Mouse (Mus musculus): ENCODE results near the gene Phldb2. TPM values are rescaled to one million over a fixed set of nuclear protein-coding genes. Genes with fewer than 3 reads are reported as not detected.

The Phldb2 gene
- total and polyA plus RNA-seq, 3 experiments, result 0.04 TPM; not detected in 2

DNA sequence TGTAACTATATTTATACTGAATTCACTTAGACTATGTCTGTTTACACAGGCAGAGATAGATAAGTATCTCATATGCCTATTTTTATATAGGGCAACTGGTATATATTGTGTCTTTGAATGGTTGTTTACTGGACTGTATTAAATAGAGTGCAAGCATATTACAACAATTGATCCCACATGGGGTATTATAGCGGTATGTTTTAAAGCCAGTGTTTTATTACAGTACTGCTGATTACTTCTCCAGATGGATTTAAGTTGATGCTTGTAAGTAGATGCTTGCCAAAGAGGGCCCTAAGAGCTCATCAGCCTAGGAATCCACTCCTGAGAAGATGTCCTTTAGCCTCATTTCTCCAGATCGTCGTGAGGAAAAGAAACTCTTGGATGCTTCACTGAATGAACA lies 84.4 kb downstream of the Phldb2 start:
- in situ Hi-C loops (cut with MboI; ENCODE audit: low pct_ligation_motif_present, low pct_unique_long_range_greater_than_20kb, low sequenced_read_pairs), result no loop called here
- dilution Hi-C loops (cut with MboI; ENCODE audit: extremely low pct_ligation_motif_present, extremely low pct_unique_long_range_greater_than_20kb, low sequenced_read_pairs), result no loop called here
- no peak for TF ChIP-seq USF1 (IDR thresholded peaks at IDR 0.05; ENCODE audit: low read depth, low read length)
- TF ChIP-seq ZMIZ1 (IDR thresholded peaks at IDR 0.05; ENCODE audit: low read depth, low read length), result no peak
- no peak for TF ChIP-seq E2F4 (IDR thresholded peaks at IDR 0.05; ENCODE audit: insufficient replicate concordance, low read depth, low read length)
- TF ChIP-seq NELFE (IDR thresholded peaks at IDR 0.05; ENCODE audit: low read depth, low read length), result no peak
- no peak for TF ChIP-seq USF2 (conservative IDR thresholded peaks at IDR 0.05; ENCODE audit: low read depth, low read length)
- no peak for TF ChIP-seq CHD1 (IDR thresholded peaks at IDR 0.05; ENCODE audit: low read depth, low read length)
- no peak for TF ChIP-seq MAX (IDR thresholded peaks at IDR 0.05; ENCODE audit: low read length)
- TF ChIP-seq NRF1 (IDR thresholded peaks at IDR 0.05; ENCODE audit: low read depth, low read length), result no peak
- TF ChIP-seq UBTF (IDR thresholded peaks at IDR 0.05; ENCODE audit: low read depth, low read length), result no peak
- no peak for TF ChIP-seq SMC3 (IDR thresholded peaks at IDR 0.05; ENCODE audit: low read depth, low read length)
- TF ChIP-seq ZNF384 (IDR thresholded peaks at IDR 0.05; ENCODE audit: low read depth, low read length), result no peak
- no peak for TF ChIP-seq POLR2A (IDR thresholded peaks at IDR 0.05; ENCODE audit: low read depth, low read length)

DNA sequence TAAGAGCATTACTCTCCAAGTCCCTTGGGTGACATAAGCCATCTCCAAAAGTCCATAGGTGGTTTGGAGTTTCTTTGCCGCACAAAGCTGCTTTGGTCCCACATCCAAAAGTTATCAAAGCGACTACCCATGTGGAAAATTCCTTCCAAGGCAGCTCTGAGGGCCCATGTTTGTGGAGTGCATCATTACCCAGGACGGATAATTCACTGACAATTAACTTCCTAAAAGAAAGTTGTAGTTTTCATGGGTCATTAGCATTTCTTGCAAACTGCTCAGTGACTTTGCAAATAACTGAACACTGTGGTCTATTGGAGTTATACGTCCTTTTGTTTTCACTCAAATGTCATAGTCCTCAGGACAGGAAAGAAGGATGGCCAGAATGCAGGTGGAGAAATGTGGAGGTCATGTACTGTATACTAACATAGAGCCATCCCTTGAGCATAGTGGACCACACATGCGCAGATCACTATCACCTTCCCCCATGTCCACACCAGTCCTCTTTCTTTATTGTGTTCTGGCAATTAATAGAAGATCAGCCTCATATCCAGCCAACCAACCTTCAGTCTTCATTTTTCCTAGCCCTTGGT lies 96.0 kb downstream of the Phldb2 start:
- H3K9ac ChIP-seq (ENCODE audit: insufficient read depth, low read depth), result no peak overlapping the region
- H3K4me1 ChIP-seq (ENCODE audit: control insufficient read depth in 1 of 2, insufficient read depth in 2 of 2), result no peaks in the 10 kb centered on the region
- H3K4me3 ChIP-seq (replicated peaks in 1 of 3; ENCODE audit: low read depth in 2 of 3, low read length in 2 of 3, poor library complexity in 1 of 3), result no peak overlapping the region
- in situ Hi-C loops (cut with MboI; ENCODE audit: low pct_ligation_motif_present, low pct_unique_long_range_greater_than_20kb, low sequenced_read_pairs), result no loop called here
- TF ChIP-seq NRF1 (IDR thresholded peaks at IDR 0.05; ENCODE audit: low read depth, low read length), result no peak
- TF ChIP-seq BHLHE40 (IDR thresholded peaks at IDR 0.05; ENCODE audit: low read depth, low read length), result no peak
- no peak for TF ChIP-seq TBP (conservative IDR thresholded peaks at IDR 0.05; ENCODE audit: low read depth, low read length)
- TF ChIP-seq MYC (IDR thresholded peaks at IDR 0.05; ENCODE audit: low read depth, low read length), result no peak
- no peak for TF ChIP-seq GABPA (IDR thresholded peaks at IDR 0.05; ENCODE audit: insufficient replicate concordance, low read depth, low read length)
- no peak for TF ChIP-seq MAZ (IDR thresholded peaks at IDR 0.05; ENCODE audit: low read depth, low read length)
- no peak for TF ChIP-seq ZKSCAN1 (IDR thresholded peaks at IDR 0.05; ENCODE audit: borderline replicate concordance, low read depth, low read length)
- no peak for TF ChIP-seq KAT2A (IDR thresholded peaks at IDR 0.05; ENCODE audit: insufficient replicate concordance, low read length)
- no peak for TF ChIP-seq PAX5 (IDR thresholded peaks at IDR 0.05; ENCODE audit: low read length)
- TF ChIP-seq TCF12 (IDR thresholded peaks at IDR 0.05; ENCODE audit: low read depth, low read length), result no peak
- no peak for TF ChIP-seq ETS1 (conservative IDR thresholded peaks at IDR 0.05; ENCODE audit: low read depth, low read length)
- TF ChIP-seq SIN3A (IDR thresholded peaks at IDR 0.05; ENCODE audit: low read length), result no peak
- no peak for TF ChIP-seq MXI1 (IDR thresholded peaks at IDR 0.05; ENCODE audit: low read depth, low read length)
- TF ChIP-seq ELF1 (IDR thresholded peaks at IDR 0.05; ENCODE audit: low read depth, low read length), result no peak
- no peak for TF ChIP-seq EP300 (IDR thresholded peaks at IDR 0.05; ENCODE audit: low read length)
- TF ChIP-seq RCOR1 (conservative IDR thresholded peaks at IDR 0.05; ENCODE audit: low read depth, low read length), result no peak
- TF ChIP-seq JUND (conservative IDR thresholded peaks at IDR 0.05; ENCODE audit: low read depth, low read length), result no peak
- TF ChIP-seq UBTF (IDR thresholded peaks at IDR 0.05; ENCODE audit: low read depth, low read length), result no peak
- TF ChIP-seq ZC3H11A (IDR thresholded peaks at IDR 0.05; ENCODE audit: low read depth, low read length), result no peak
- no peak for TF ChIP-seq SMC3 (IDR thresholded peaks at IDR 0.05; ENCODE audit: low read depth, low read length)
- no peak overlapping the region for H3K4me2 ChIP-seq (ENCODE audit: insufficient read depth, low read depth, poor library complexity, severe bottlenecking)
- no peak overlapping the region for H3K27ac ChIP-seq (ENCODE audit: insufficient read depth, low read depth)
- H3K36me3 ChIP-seq (replicated peaks in 1 of 2; ENCODE audit: control insufficient read depth in 1 of 2, insufficient read depth in 1 of 2, low read length in 1 of 2), result no peaks in the 10 kb centered on the region
- no peaks in the 10 kb centered on the region for H3K9me3 ChIP-seq (replicated peaks; ENCODE audit: low read length)
- DNase-seq (ENCODE audit: extremely low read depth), result no peak
- no peaks in the 10 kb centered on the region for H3K79me2 ChIP-seq (replicated peaks; ENCODE audit: control insufficient read depth, extremely low read depth, insufficient read depth, poor library complexity, severe bottlenecking)
- no peaks in the 10 kb centered on the region for H3K27me3 ChIP-seq (replicated peaks)
- dilution Hi-C loops (cut with MboI; ENCODE audit: extremely low pct_ligation_motif_present, extremely low pct_unique_long_range_greater_than_20kb, low sequenced_read_pairs), result no loop called here

More for the DNA sequence above, 84.4 kb downstream of the Phldb2 start:
- Histone ChIP-seq H3K4me2 (ENCODE audit: insufficient read depth, low read depth, poor library complexity, severe bottlenecking) (no peak overlapping the region), H3K9ac (ENCODE audit: insufficient read depth, low read depth) (no peak overlapping the region), H3K4me1 (ENCODE audit: control insufficient read depth in 1 of 2, insufficient read depth in 2 of 2) (peaks cover 6 to 13% of the 10 kb centered on the region in 2 experiments), H3K27ac (ENCODE audit: insufficient read depth, low read depth) (no peak overlapping the region), H3K36me3 (replicated peaks in 1 of 2; ENCODE audit: control insufficient read depth in 1 of 2, insufficient read depth in 1 of 2, low read length in 1 of 2) (no peaks in the 10 kb centered on the region), H3K27me3 (replicated peaks) (no peaks in the 10 kb centered on the region), H3K79me2 (replicated peaks; ENCODE audit: control insufficient read depth, extremely low read depth, insufficient read depth, poor library complexity, severe bottlenecking) (no peaks in the 10 kb centered on the region), H3K9me3 (replicated peaks; ENCODE audit: low read length) (no peaks in the 10 kb centered on the region), H3K4me3 (replicated peaks in 1 of 3; ENCODE audit: low read depth in 2 of 3, low read length in 2 of 3, poor library complexity in 1 of 3) (no peak overlapping the region)
- DNase-seq (ENCODE audit: extremely low read depth), result no peak
